Mouse (Mus musculus): ENCODE results near the gene Rpl35a. TPM values are rescaled to one million over a fixed set of nuclear protein-coding genes. Genes with fewer than 3 reads are reported as not detected.
A peak's percentile ranks its signal among the peaks of the same experiment; 100 is the strongest.
"Not testable (repeated sequence)": the region's sequence is repeated elsewhere in the genome, so short reads cannot be mapped to it uniquely, and the experiment has no call there.

The Rpl35a gene
- polyA plus RNA-seq, 1 experiment from 2014 or later, result 684 TPM

- H3K4me3 ChIP-seq, result no peak overlapping the region
- H3K4me2 ChIP-seq (replicated peaks), result no peak overlapping the region
- H3K9me3 ChIP-seq, result no peaks in the 10 kb centered on the region
- H3K27ac ChIP-seq (replicated peaks), result no peak overlapping the region
- 80% methylated on average over 8 of the region's 8 CpGs for WGBS
- no peak overlapping the region for H3K9ac ChIP-seq (replicated peaks)
- no peaks in the 10 kb centered on the region for H3K4me1 ChIP-seq
- no peaks in the 10 kb centered on the region for H3K27me3 ChIP-seq
- ATAC-seq (ENCODE audit: low FRiP score, low read depth), result no peak
- H3K36me3 ChIP-seq, result no peaks in the 10 kb centered on the region
Observed at GRCm38 (mm10) chr16:33024456-33025104, 31.7 kb upstream of the Rpl35a start.

- no peaks in the 10 kb centered on the region for H3K36me3 ChIP-seq
- no peaks in the 10 kb centered on the region for H3K9me3 ChIP-seq
- no peak for ATAC-seq (ENCODE audit: low FRiP score, low read depth)
- H3K4me2 ChIP-seq (replicated peaks), result no peak overlapping the region
- no peaks in the 10 kb centered on the region for H3K4me1 ChIP-seq
- no peak overlapping the region for H3K9ac ChIP-seq (replicated peaks)
- 87% methylated on average over 7 of the region's 7 CpGs for WGBS
- H3K27ac ChIP-seq (replicated peaks), result no peak overlapping the region
- H3K27me3 ChIP-seq, result no peaks in the 10 kb centered on the region
- H3K4me3 ChIP-seq, result no peak overlapping the region
Observed at GRCm38 (mm10) chr16:33026357-33026756, 29.9 kb upstream of the Rpl35a start.

- Histone ChIP-seq H3K9ac (replicated peaks) (no peak overlapping the region), H3K4me2 (replicated peaks) (no peak overlapping the region), H3K27ac (replicated peaks) (no peak overlapping the region), H3K4me1 (no peaks in the 10 kb centered on the region), H3K9me3 (no peaks in the 10 kb centered on the region), H3K4me3 (no peak overlapping the region), H3K36me3 (no peaks in the 10 kb centered on the region), H3K27me3 (no peaks in the 10 kb centered on the region)
- 89% methylated on average over 4 of the region's 4 CpGs for WGBS
- ATAC-seq (ENCODE audit: low FRiP score, low read depth), result no peak
Observed at GRCm38 (mm10) chr16:33036006-33036405, 20.2 kb upstream of the Rpl35a start.

GRCm38 (mm10) chr16:33042682-33043081 lies 13.6 kb upstream of the Rpl35a start:
- no peak for ATAC-seq (ENCODE audit: low FRiP score, low read depth)
- 81% methylated on average over 1 of the region's 1 CpGs for WGBS
- H3K4me1 ChIP-seq, result no peaks in the 10 kb centered on the region
- H3K27ac ChIP-seq (replicated peaks), result no peak overlapping the region
- no peak overlapping the region for H3K9ac ChIP-seq (replicated peaks)
- H3K4me3 ChIP-seq, result no peak overlapping the region
- H3K36me3 ChIP-seq, result no peaks in the 10 kb centered on the region
- no peak overlapping the region for H3K4me2 ChIP-seq (replicated peaks)
- H3K9me3 ChIP-seq, result no peaks in the 10 kb centered on the region
- no peaks in the 10 kb centered on the region for H3K27me3 ChIP-seq

- no peaks in the 10 kb centered on the region for H3K36me3 ChIP-seq
- 87% methylated on average over 2 of the region's 2 CpGs for WGBS
- H3K9ac ChIP-seq (replicated peaks), result no peak overlapping the region
- ATAC-seq (ENCODE audit: low FRiP score, low read depth), result no peak
- no peaks in the 10 kb centered on the region for H3K9me3 ChIP-seq
- no peaks in the 10 kb centered on the region for H3K4me1 ChIP-seq
- H3K27ac ChIP-seq (replicated peaks), result no peak overlapping the region
- no peak overlapping the region for H3K4me3 ChIP-seq
- no peak overlapping the region for H3K4me2 ChIP-seq (replicated peaks)
- no peaks in the 10 kb centered on the region for H3K27me3 ChIP-seq
Observed at GRCm38 (mm10) chr16:33043268-33043667, 13.0 kb upstream of the Rpl35a start.

GRCm38 (mm10) chr16:33048004-33048403 lies 8.2 kb upstream of the Rpl35a start:
- H3K36me3 ChIP-seq, result no peaks in the 10 kb centered on the region
- no peak overlapping the region for H3K4me3 ChIP-seq
- WGBS, result 97% methylated on average over 1 of the region's 1 CpGs
- ATAC-seq (ENCODE audit: low FRiP score, low read depth), result no peak
- H3K4me1 ChIP-seq, result no peaks in the 10 kb centered on the region
- H3K4me2 ChIP-seq (replicated peaks), result no peak overlapping the region
- H3K27me3 ChIP-seq, result no peaks in the 10 kb centered on the region
- no peak overlapping the region for H3K27ac ChIP-seq (replicated peaks)
- no peaks in the 10 kb centered on the region for H3K9me3 ChIP-seq
- H3K9ac ChIP-seq (replicated peaks), result no peak overlapping the region

- H3K4me1 ChIP-seq, result no peaks in the 10 kb centered on the region
- no peak overlapping the region for H3K9ac ChIP-seq (replicated peaks)
- H3K9me3 ChIP-seq, result no peaks in the 10 kb centered on the region
- no peak overlapping the region for H3K27ac ChIP-seq (replicated peaks)
- no peaks in the 10 kb centered on the region for H3K36me3 ChIP-seq
- ATAC-seq (ENCODE audit: low FRiP score, low read depth), result no peak
- no peak overlapping the region for H3K4me3 ChIP-seq
- WGBS, result 82% methylated on average over 2 of the region's 2 CpGs
- H3K27me3 ChIP-seq, result no peaks in the 10 kb centered on the region
- H3K4me2 ChIP-seq (replicated peaks), result no peak overlapping the region
Observed at GRCm38 (mm10) chr16:33048686-33049085, 7.6 kb upstream of the Rpl35a start.

GRCm38 (mm10) chr16:33049809-33050208 lies 6.4 kb upstream of the Rpl35a start:
- no peak for ATAC-seq (ENCODE audit: low FRiP score, low read depth)
- 92% methylated on average over 16 of the region's 16 CpGs for WGBS
- Histone ChIP-seq H3K4me3 (no peak overlapping the region), H3K4me2 (replicated peaks) (no peak overlapping the region), H3K27me3 (no peaks in the 10 kb centered on the region), H3K36me3 (no peaks in the 10 kb centered on the region), H3K27ac (replicated peaks) (no peak overlapping the region), H3K9ac (replicated peaks) (no peak overlapping the region), H3K4me1 (no peaks in the 10 kb centered on the region), H3K9me3 (no peaks in the 10 kb centered on the region)

GRCm38 (mm10) chr16:33053141-33053540 lies 3.1 kb upstream of the Rpl35a start:
- Histone ChIP-seq H3K4me3 (no peak overlapping the region), H3K4me1 (peaks cover 12% of the 10 kb centered on the region), H3K36me3 (peaks cover 3% of the 10 kb centered on the region), H3K27ac (replicated peaks) (no peak overlapping the region), H3K9ac (replicated peaks) (no peak overlapping the region), H3K4me2 (replicated peaks) (no peak overlapping the region), H3K27me3 (no peaks in the 10 kb centered on the region), H3K9me3 (no peaks in the 10 kb centered on the region)
- no peak for ATAC-seq (ENCODE audit: low FRiP score, low read depth)
- 78% methylated on average over 5 of the region's 5 CpGs for WGBS

GRCm38 (mm10) chr16:33054927-33055326 lies 1.3 kb upstream of the Rpl35a start:
- Histone ChIP-seq H3K36me3 (peaks cover 21% of the 10 kb centered on the region), H3K4me1 (peaks cover 24% of the 10 kb centered on the region)
- not testable (repeated sequence) for H3K9ac ChIP-seq (replicated peaks); H3K9me3 ChIP-seq; H3K4me3 ChIP-seq; ATAC-seq (ENCODE audit: low FRiP score, low read depth); H3K27ac ChIP-seq (replicated peaks); H3K27me3 ChIP-seq; H3K4me2 ChIP-seq (replicated peaks)
- WGBS, result 78% methylated on average over 2 of the region's 2 CpGs

GRCm38 (mm10) chr16:33055655-33056054 lies 598 bp upstream of the Rpl35a start:
- Histone ChIP-seq H3K4me2 (replicated peaks) (peak overlapping the region; percentile 59), H3K4me3 (peak overlapping the region; percentile 92), H3K36me3 (peaks cover 29% of the 10 kb centered on the region), H3K27me3 (no peaks in the 10 kb centered on the region), H3K9me3 (no peaks in the 10 kb centered on the region), H3K27ac (replicated peaks) (no peak overlapping the region), H3K4me1 (peaks cover 24% of the 10 kb centered on the region), H3K9ac (replicated peaks) (peak overlapping the region; percentile 98)
- 18% methylated on average over 10 of the region's 10 CpGs for WGBS
- peak; percentile 31; the same call in 1 of the 2 replicates for ATAC-seq (ENCODE audit: low FRiP score, low read depth)

- H3K9me3 ChIP-seq, result no peaks in the 10 kb centered on the region
- H3K36me3 ChIP-seq, result peaks cover 33% of the 10 kb centered on the region
- H3K27ac ChIP-seq (replicated peaks), result peak overlapping the region; percentile 89
- peak; percentile 47 for ATAC-seq (ENCODE audit: low FRiP score, low read depth)
- peak overlapping the region; percentile 98 for H3K9ac ChIP-seq (replicated peaks)
- H3K27me3 ChIP-seq, result no peaks in the 10 kb centered on the region
- H3K4me1 ChIP-seq, result peaks cover 27% of the 10 kb centered on the region
- WGBS, result under 1% methylated on average over 24 of the region's 24 CpGs
- peak overlapping the region; percentile 59 for H3K4me2 ChIP-seq (replicated peaks)
- peak overlapping the region; percentile 92 for H3K4me3 ChIP-seq
Observed at GRCm38 (mm10) chr16:33056786-33057185, 533 bp downstream of the Rpl35a start.

- ATAC-seq (ENCODE audit: low FRiP score, low read depth), result no peak
- Histone ChIP-seq H3K36me3 (peaks cover 33% of the 10 kb centered on the region), H3K4me1 (peaks cover 33% of the 10 kb centered on the region), H3K27ac (replicated peaks) (no peak overlapping the region), H3K4me2 (replicated peaks) (peak overlapping the region; percentile 59), H3K27me3 (no peaks in the 10 kb centered on the region), H3K9me3 (no peaks in the 10 kb centered on the region), H3K9ac (replicated peaks) (peak overlapping the region; percentile 34; the same call in 1 of the 2 replicates), H3K4me3 (peak overlapping the region; percentile 92; the same call in 1 of the 2 replicates)
- WGBS, result 93% methylated on average over 16 of the region's 16 CpGs
Observed at GRCm38 (mm10) chr16:33058033-33058432, 1.8 kb downstream of the Rpl35a start.
